Mouse (Mus musculus) limb, embryonic 13.5 days (tissue): Measurements from ENCODE around the gene Dnajc6. TPM values are rescaled to one million over a fixed set of nuclear protein-coding genes. Genes with fewer than 3 reads are reported as not detected.

ENCODE experiments used
- ATAC-seq: fragments of 200-750 bp; cut with Nextera tagmentation; 2 replicates; pipeline ENCODE4 v1.8.0; 2017; ENCODE audit warnings: low read depth, moderate number of reproducible peaks, moderate TSS enrichment; ENCODE audit not compliant: low FRiP score
- H3K27ac ChIP-seq: fragments of 300-500 bp; sonication (generic); 2 replicates; pipeline ENCODE4 v1.5.1; 2015; ENCODE audit warnings: inconsistent platforms, mild to moderate bottlenecking, moderate library complexity
- H3K27me3 ChIP-seq: fragments of 300-500 bp; sonication (generic); 2 replicates; pipeline ENCODE4 v1.6.1; 2015; ENCODE audit warnings: mild to moderate bottlenecking, inconsistent platforms
- H3K36me3 ChIP-seq: fragments of 300-500 bp; sonication (generic); 2 replicates; pipeline ENCODE4 v1.6.1; 2015; ENCODE audit warnings: inconsistent platforms, mild to moderate bottlenecking, moderate library complexity
- H3K4me1 ChIP-seq: fragments of 300-500 bp; sonication (generic); 2 replicates; pipeline ENCODE4 v1.6.1; 2015; ENCODE audit warnings: inconsistent platforms
- H3K4me2 ChIP-seq: fragments of 300-500 bp; sonication (generic); replicated peaks from 2 replicates; pipeline ENCODE4 v1.6.1; 2015; ENCODE audit warnings: inconsistent platforms, mild to moderate bottlenecking, moderate library complexity
- H3K4me3 ChIP-seq: fragments of 300-500 bp; sonication (generic); 2 replicates; pipeline ENCODE4 v1.5.1; 2015; ENCODE audit warnings: moderate library complexity, mild to moderate bottlenecking, inconsistent platforms
- H3K9ac ChIP-seq: fragments of 300-500 bp; sonication (generic); 2 replicates; pipeline ENCODE4 v1.6.1; 2015; ENCODE audit warnings: mild to moderate bottlenecking, inconsistent platforms
- H3K9me3 ChIP-seq: fragments of 300-500 bp; sonication (generic); 2 replicates; pipeline ENCODE4 v1.6.1; 2016; ENCODE audit warnings: inconsistent platforms
- WGBS: fragments of 180-500 bp; shearing (Covaris S2); methylation state at CpG from one replicate; pipeline ENCODE4 v1.1.7; 2015; 5-methylcytosine and 5-hydroxymethylcytosine counted together
- polyA plus RNA-seq: library from polyadenylated mRNA; unstranded; fragments of >200 nt; fragmentation: Nextera tagmentation; extraction: Ambion mirVana; gene quantifications from 2 replicates; pipeline ENCODE4 v1.2.1, GENCODE M21; 2015

The Dnajc6 gene
- polyA plus RNA-seq, 1 experiment from 2014 or later: 0.52 TPM

GRCm38 (mm10) chr4:101682620-101683019 lies 186.2 kb downstream of the Dnajc6 start:
- no peak overlapping the region for H3K9ac ChIP-seq
- no peak overlapping the region for H3K4me3 ChIP-seq
- WGBS: 91% methylated on average over 4 of the region's 4 CpGs
- no peaks in the 10 kb centered on the region for H3K36me3 ChIP-seq
- H3K9me3 ChIP-seq: no peaks in the 10 kb centered on the region
- H3K4me2 ChIP-seq: no peak overlapping the region
- no peaks in the 10 kb centered on the region for H3K4me1 ChIP-seq
- H3K27ac ChIP-seq: no peak overlapping the region
- no peak for ATAC-seq
- no peaks in the 10 kb centered on the region for H3K27me3 ChIP-seq

DNA sequence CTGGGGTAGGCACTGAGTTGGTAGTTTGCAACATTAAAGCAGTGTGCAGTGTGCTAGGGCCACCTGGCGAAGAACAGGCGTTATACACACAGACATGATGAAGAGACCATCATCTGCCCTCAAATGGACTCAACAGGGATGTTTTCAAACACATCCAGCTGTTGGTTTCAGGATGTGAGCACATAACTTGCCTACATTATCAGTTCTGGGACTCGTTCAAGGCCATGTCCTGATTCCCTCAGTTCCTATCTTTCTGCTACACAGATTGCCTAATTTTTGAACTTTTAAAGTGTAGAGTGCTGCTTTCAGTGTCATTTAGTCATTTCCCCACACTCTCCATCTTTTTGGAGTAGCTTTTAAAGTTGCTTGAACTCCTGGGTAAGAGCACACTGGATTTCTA lies 186.6 kb downstream of the Dnajc6 start:
- H3K27me3 ChIP-seq: no peaks in the 10 kb centered on the region
- no peak overlapping the region for H3K4me3 ChIP-seq
- WGBS: 80% methylated on average over 3 of the region's 3 CpGs

DNA sequence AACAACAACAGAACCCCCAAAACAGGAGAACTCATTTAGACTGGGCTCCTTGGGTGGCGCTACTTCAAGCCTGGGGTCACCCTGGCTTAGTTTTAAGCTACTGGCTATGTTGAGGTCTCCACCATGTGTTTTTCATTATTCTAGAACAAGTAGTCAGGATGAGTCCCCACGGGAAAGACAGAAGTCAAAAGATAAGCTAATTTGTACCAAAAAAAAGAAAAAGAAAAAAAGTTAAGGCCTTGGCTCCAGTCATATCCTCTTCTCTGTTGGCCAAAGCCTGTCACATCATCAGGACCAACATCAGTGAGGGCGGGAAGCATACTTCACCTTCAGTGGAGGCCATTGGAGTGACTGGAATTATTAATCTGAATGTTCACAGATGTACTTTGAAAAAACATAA lies 188.4 kb downstream of the Dnajc6 start:
- ATAC-seq: no peak
- no peak overlapping the region for H3K4me2 ChIP-seq
- H3K9me3 ChIP-seq: no peaks in the 10 kb centered on the region
- H3K9ac ChIP-seq: no peak overlapping the region
- no peaks in the 10 kb centered on the region for H3K27me3 ChIP-seq
- WGBS: 60% methylated on average over 3 of the region's 3 CpGs
- no peaks in the 10 kb centered on the region for H3K4me1 ChIP-seq
- no peaks in the 10 kb centered on the region for H3K36me3 ChIP-seq
- no peak overlapping the region for H3K27ac ChIP-seq
- H3K4me3 ChIP-seq: no peak overlapping the region

More for the DNA sequence above, 186.6 kb downstream of the Dnajc6 start:
- Histone ChIP-seq H3K4me1 (no peaks in the 10 kb centered on the region), H3K36me3 (no peaks in the 10 kb centered on the region), H3K4me2 (no peak overlapping the region), H3K9ac (no peak overlapping the region), H3K27ac (no peak overlapping the region), H3K9me3 (no peaks in the 10 kb centered on the region)
- ATAC-seq: no peak

- 82% methylated on average over 13 of the region's 13 CpGs for WGBS
- H3K36me3 ChIP-seq: no peaks in the 10 kb centered on the region
- H3K9ac ChIP-seq: no peak overlapping the region
- no peaks in the 10 kb centered on the region for H3K27me3 ChIP-seq
- H3K27ac ChIP-seq: no peak overlapping the region
- no peak for ATAC-seq
- H3K4me1 ChIP-seq: no peaks in the 10 kb centered on the region
- no peak overlapping the region for H3K4me3 ChIP-seq
- H3K9me3 ChIP-seq: no peaks in the 10 kb centered on the region
- no peak overlapping the region for H3K4me2 ChIP-seq
These were observed 189.9 kb downstream of the Dnajc6 start for GRCm38 (mm10) chr4:101686227-101686810.

DNA sequence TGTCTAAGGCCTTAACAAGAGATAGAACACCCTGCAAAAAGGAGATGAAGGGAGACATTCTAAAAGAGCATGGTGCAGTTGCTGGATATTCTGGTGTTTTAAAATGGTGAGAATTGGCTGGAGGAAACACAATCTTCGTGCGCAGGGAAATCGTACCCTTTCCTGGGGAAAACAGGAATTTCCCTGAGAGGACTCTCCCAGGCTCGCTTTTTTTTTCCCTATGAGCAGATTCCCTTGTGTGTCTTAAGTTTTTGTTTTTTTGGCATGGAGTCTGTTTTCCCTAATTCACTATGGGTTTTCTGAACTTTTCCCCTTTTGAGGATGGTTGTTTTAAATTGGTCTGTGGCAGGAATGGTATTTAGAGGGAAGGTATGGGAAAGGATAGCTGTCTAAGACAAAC lies 192.8 kb downstream of the Dnajc6 start:
- no peak overlapping the region for H3K9ac ChIP-seq
- no peaks in the 10 kb centered on the region for H3K4me1 ChIP-seq
- no peak overlapping the region; the same call in 1 of the 2 replicates for H3K27ac ChIP-seq
- no peaks in the 10 kb centered on the region for H3K9me3 ChIP-seq
- H3K4me3 ChIP-seq: no peak overlapping the region
- H3K4me2 ChIP-seq: no peak overlapping the region
- H3K27me3 ChIP-seq: no peaks in the 10 kb centered on the region
- no peaks in the 10 kb centered on the region for H3K36me3 ChIP-seq
- WGBS: 69% methylated on average over 4 of the region's 4 CpGs
- ATAC-seq: no peak

DNA sequence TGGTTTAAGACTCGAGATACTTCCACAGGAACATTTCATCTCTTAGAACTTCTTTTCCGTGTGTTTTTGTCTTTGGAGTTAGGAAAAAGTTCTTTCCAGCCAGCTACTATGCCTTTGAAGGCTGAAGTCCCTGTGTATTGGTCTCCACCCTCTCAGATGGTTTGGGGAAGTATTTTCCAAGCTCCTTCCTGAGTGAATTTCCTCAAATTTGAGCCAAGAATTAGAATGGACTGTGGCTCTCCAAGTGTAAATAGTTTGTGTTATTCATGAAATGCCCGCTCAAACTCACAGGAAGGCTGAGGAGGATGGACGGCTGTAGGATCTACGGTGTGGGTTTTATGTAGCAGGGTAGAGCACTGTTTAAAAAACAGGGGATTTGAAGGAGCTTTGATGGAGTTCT lies 193.2 kb downstream of the Dnajc6 start:
- Histone ChIP-seq H3K9ac (no peak overlapping the region), H3K4me2 (no peak overlapping the region), H3K27ac (no peak overlapping the region), H3K9me3 (no peaks in the 10 kb centered on the region), H3K27me3 (no peaks in the 10 kb centered on the region), H3K36me3 (no peaks in the 10 kb centered on the region), H3K4me1 (no peaks in the 10 kb centered on the region), H3K4me3 (no peak overlapping the region)
- 65% methylated on average over 5 of the region's 5 CpGs for WGBS
- ATAC-seq: no peak

Other genes with a start within 250 kb of the Dnajc6 start
- 77.2 and 88.0 TPM in 2 replicates for gene Jak1, start 231.4 kb upstream of the Dnajc6 start, polyA plus RNA-seq
- gene Ak4, start 77.4 kb upstream of the Dnajc6 start, polyA plus RNA-seq: 12.1 and 13.2 TPM in 2 replicates
- 92.3 and 96.3 TPM in 2 replicates for gene Leprot, start 151.1 kb downstream of the Dnajc6 start, polyA plus RNA-seq
- gene Lepr, start 220.8 kb downstream of the Dnajc6 start, polyA plus RNA-seq: 8.8 and 9.6 TPM in 2 replicates